Mouse (Mus musculus) midbrain, embryonic 10.5 days (tissue): ENCODE results near the gene Dcst2. TPM values are rescaled to one million over a fixed set of nuclear protein-coding genes. Genes with fewer than 3 reads are reported as not detected.

Experiments
- DNase-seq: peaks from one replicate; pipeline ENCODE4 v3.0.0-alpha.2; 2017; ENCODE audit warnings: low spot score
- H3K27ac ChIP-seq: fragments of 300-500 bp; sonication (generic); replicated peaks from 2 replicates; pipeline ENCODE4 v1.5.1; 2016; ENCODE audit warnings: mild to moderate bottlenecking
- H3K27me3 ChIP-seq: fragments of 300-500 bp; sonication (generic); 2 replicates; pipeline ENCODE4 v1.6.1; 2016; ENCODE audit warnings: low read depth, mild to moderate bottlenecking; ENCODE audit not compliant: poor library complexity, severe bottlenecking
- H3K36me3 ChIP-seq: fragments of 300-500 bp; sonication (generic); 2 replicates; pipeline ENCODE4 v1.6.1; 2016; ENCODE audit warnings: mild to moderate bottlenecking, moderate library complexity
- H3K4me1 ChIP-seq: fragments of 300-500 bp; sonication (generic); 2 replicates; pipeline ENCODE4 v1.6.1; 2016
- H3K4me3 ChIP-seq: fragments of 300-500 bp; sonication (generic); 2 replicates; pipeline ENCODE4 v1.5.1; 2016; ENCODE audit warnings: mild to moderate bottlenecking, moderate library complexity
- H3K9me3 ChIP-seq: fragments of 300-500 bp; sonication (generic); replicated peaks from 2 replicates; pipeline ENCODE4 v1.6.1; 2016; ENCODE audit warnings: mild to moderate bottlenecking
- WGBS: fragments of 180-500 bp; shearing (Covaris S2); methylation state at CpG from one replicate; pipeline ENCODE4 v1.1.7; 2016; 5-methylcytosine and 5-hydroxymethylcytosine counted together
- polyA plus RNA-seq: library from polyadenylated mRNA; unstranded; fragments of >200 nt; fragmentation: Nextera tagmentation; extraction: Ambion mirVana; gene quantifications from 2 replicates; pipeline ENCODE4 v1.2.1, GENCODE M21; 2016

The Dcst2 gene
- polyA plus RNA-seq, 1 experiment from 2014 or later: 0.12 TPM

DNA sequence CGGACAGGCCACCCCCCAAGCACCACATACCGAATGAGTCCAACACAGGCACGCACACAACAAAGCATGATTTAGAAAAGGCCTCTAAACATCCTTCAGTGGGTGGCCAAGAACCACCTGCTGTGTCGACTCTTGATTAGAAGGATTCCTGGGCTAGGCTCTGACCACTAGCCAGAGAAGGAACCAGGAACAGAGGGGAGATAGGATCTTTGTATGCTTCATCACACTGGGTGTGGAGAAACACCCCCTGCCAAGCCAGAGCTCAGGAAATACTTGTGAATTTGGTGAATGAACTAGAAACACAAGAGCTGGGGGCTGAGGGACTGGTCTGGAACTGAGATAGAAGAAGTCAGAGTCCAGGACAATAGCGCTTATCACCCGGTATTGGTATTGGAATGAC lies 25.2 kb upstream of the Dcst2 start:
- Histone ChIP-seq H3K27ac (peak overlapping the region; percentile 96), H3K4me3 (peak overlapping the region; percentile 91), H3K27me3 (peaks cover 49% of the 10 kb centered on the region), H3K4me1 (peaks cover 88% of the 10 kb centered on the region), H3K9me3 (no peaks in the 10 kb centered on the region), H3K36me3 (peaks cover 26% of the 10 kb centered on the region)
- 7% methylated on average over 6 of the region's 6 CpGs for WGBS
- no peak for DNase-seq

DNA sequence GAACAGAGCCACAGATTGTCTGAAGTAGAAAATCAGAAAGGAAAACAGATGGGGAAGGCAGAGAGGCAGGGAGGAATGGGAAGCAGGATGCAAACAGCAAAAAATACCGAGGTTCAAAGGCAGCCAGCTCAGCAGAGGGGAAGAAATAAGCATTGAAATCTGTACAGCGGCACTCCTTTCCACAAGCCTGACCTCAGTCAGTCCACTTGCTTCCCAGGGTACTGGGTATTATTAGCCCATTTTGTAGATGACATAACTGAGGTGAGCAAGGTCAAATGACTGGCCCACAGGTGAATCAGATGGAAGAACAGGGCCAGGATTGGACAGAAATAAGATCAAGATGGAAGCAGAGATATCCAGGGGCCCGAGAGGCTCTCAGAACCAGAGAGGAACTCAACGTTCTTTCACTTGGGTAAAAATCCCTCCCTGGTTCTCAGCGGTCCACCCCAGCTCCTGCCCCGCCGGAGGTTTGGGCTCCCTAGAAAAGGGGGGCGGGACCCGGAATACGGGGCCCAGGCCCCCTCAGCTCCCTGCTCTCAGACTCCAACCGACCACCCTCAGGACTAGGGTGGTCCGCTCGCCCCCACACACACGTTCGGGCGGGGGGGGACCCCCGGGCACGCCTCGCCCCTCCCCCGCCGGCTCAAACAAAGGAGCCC lies 24.6 kb upstream of the Dcst2 start:
- no peaks in the 10 kb centered on the region for H3K9me3 ChIP-seq
- under 1% methylated on average over 20 of the region's 21 CpGs for WGBS
- peaks cover 81% of the 10 kb centered on the region for H3K4me1 ChIP-seq
- H3K27me3 ChIP-seq: peaks cover 45% of the 10 kb centered on the region
- DNase-seq: no peak
- peaks cover 31% of the 10 kb centered on the region for H3K36me3 ChIP-seq
- H3K4me3 ChIP-seq: peak overlapping the region; percentile 91
- peak overlapping the region; percentile 96 for H3K27ac ChIP-seq

DNA sequence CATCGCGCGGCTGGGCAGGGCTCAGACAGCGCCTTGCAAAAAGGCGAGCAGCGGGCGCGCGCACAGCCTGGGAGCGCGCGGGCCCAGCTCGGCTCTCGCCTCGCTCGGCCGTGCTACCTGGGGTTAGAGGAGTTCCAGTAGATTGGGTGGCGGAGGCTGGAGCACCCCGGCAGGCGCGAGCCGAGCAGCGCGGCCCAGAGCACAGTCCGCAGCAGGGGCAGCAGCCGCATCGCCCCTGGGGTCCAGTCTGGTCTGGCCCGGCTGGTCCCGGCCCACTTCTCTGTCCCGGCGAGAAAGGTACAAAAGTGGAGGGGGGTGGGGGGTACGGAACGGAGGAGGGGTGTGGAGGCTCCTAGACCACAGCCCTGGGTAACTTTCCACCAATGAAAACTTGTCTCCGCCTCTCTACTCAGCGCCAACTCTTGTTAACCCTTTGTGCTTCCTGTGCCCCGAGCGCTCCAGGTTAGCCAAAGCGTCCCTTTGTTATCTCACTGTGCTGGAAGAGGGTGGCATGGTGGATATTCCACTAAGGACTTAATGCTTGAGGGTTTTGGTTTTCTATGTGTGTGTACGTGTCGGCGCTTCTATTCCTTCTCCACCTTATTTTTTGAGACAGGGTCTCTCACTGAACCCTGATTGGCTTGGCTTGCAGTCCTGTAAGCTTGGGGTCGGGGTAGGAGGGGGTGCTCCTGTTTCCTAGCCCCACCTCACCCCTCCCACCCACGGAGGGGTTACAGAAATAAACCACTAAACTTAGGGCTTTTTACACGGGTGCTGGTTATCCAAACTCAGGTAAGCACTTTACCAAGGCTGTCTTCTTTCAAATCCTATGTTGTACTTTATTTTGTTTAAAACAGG lies 23.8 kb upstream of the Dcst2 start, which contains the start of gene Efna4:
Efna4 (minus strand) TSS at position 308 of the 858 bp plus-strand sequence.
- Histone ChIP-seq H3K36me3 (peaks cover 36% of the 10 kb centered on the region), H3K27ac (peak within 1 kb of the TSS; percentile 96), H3K4me3 (peak within 1 kb of the TSS; percentile 91), H3K27me3 (peaks cover 37% of the 10 kb centered on the region), H3K4me1 (peaks cover 74% of the 10 kb centered on the region), H3K9me3 (no peaks in the 10 kb centered on the region)
- peak; percentile 84 for DNase-seq
- under 1% methylated on average over 44 of the region's 44 CpGs for WGBS

DNA sequence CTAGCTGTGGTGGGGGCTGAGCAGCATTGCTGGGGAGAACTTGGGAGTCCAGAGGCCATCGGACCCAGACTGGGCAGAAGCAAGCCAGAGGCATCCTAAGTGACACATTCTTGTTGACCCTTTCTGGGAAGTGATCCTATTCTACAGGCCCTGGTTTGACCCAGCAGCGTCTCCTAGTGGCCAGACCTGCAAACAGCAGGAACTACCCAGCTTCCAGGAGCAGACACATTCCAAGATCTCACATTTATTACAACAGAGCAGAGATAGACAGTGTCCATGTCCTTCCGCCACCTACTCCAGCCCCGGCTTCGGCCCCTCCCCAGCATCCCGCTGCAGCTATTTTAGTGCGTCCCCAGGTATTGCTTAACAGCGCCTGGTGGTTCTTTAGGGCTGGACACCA lies 22.4 kb upstream of the Dcst2 start:
- DNase-seq: peak; percentile 88
- WGBS: 27% methylated on average over 8 of the region's 8 CpGs
- no peaks in the 10 kb centered on the region for H3K9me3 ChIP-seq
- peaks cover 62% of the 10 kb centered on the region for H3K4me1 ChIP-seq
- H3K27me3 ChIP-seq: peaks cover 23% of the 10 kb centered on the region
- peak overlapping the region; percentile 91; the same call in 1 of the 2 replicates for H3K4me3 ChIP-seq
- H3K36me3 ChIP-seq: peaks cover 36% of the 10 kb centered on the region
- H3K27ac ChIP-seq: peak overlapping the region; percentile 72; the same call in 1 of the 2 replicates

DNA sequence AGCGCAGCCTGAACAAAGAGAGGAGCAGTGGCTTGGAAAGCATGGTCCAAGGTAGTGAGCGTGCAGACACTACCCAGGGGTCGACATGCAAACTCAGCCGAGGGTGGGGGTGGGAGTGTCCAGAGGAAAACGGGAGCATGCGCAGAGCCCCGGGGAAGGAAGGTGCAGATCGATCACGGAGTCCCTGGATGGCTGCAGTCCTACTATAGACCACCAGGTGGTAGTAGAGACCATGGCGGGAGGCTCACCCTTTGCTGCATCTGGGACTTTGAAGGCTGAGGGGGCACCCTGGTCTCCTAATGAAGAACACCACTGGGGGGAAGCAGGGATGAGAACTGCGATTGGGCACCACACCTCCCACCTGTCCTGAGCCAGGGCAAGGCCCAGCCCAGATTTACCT lies 21.3 kb upstream of the Dcst2 start:
- H3K36me3 ChIP-seq: peaks cover 36% of the 10 kb centered on the region
- 2% methylated on average over 11 of the region's 11 CpGs for WGBS
- H3K9me3 ChIP-seq: no peaks in the 10 kb centered on the region
- H3K27me3 ChIP-seq: peaks cover 12% of the 10 kb centered on the region
- H3K4me3 ChIP-seq: peak overlapping the region; percentile 50
- peaks cover 56% of the 10 kb centered on the region for H3K4me1 ChIP-seq
- peak; percentile 88 for DNase-seq
- peak overlapping the region; percentile 72 for H3K27ac ChIP-seq

DNA sequence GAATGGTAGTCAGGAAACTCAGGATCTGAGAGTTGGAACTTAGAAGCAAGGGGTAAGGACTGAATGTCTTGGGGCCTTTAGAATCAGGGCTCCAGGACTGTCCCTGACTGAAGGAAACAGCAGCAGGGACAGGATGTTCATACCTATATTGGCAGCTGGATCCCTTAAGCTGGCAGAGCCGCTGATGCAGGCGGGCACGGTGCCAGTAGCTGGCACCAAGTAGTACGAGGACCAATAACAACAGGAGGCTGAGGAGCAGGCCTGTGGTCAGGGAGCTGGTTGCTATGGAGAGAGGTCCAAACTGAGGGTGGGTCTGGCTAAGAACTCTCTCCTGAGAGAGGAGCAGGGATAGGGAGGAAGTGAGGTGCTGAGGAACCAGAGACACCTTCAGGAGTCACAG lies 20.0 kb upstream of the Dcst2 start:
- DNase-seq: no peak
- peaks cover 39% of the 10 kb centered on the region for H3K36me3 ChIP-seq
- 93% methylated on average over 4 of the region's 4 CpGs for WGBS
- peaks cover 10% of the 10 kb centered on the region for H3K27me3 ChIP-seq
- H3K4me1 ChIP-seq: peaks cover 42% of the 10 kb centered on the region
- H3K4me3 ChIP-seq: no peak overlapping the region
- H3K9me3 ChIP-seq: no peaks in the 10 kb centered on the region
- H3K27ac ChIP-seq: no peak overlapping the region

DNA sequence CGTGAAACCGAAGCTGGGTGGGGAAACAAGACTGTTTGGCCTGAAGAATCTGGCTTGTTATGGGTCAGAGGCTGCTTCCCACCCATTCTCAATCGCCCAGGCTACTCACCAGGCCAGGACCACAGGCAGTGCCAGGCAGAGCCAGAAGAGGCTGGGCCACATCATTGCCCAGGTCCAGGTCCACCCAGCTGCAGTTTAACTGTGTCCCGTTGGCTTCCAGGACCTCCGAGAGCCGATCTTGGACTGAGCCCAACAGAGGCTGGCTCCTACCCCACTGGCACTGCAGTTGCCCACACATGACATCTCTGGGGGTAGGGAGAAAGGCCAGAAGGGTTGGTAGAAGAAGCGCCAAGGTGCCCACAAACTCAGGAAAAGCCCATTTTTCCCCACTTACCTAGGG lies 18.5 kb upstream of the Dcst2 start:
- Histone ChIP-seq H3K4me3 (no peak overlapping the region), H3K4me1 (peaks cover 32% of the 10 kb centered on the region), H3K27me3 (peaks cover 25% of the 10 kb centered on the region), H3K27ac (no peak overlapping the region; the same call in 1 of the 2 replicates), H3K9me3 (no peaks in the 10 kb centered on the region), H3K36me3 (peaks cover 42% of the 10 kb centered on the region)
- DNase-seq: no peak
- WGBS: 92% methylated on average over 7 of the region's 7 CpGs

DNA sequence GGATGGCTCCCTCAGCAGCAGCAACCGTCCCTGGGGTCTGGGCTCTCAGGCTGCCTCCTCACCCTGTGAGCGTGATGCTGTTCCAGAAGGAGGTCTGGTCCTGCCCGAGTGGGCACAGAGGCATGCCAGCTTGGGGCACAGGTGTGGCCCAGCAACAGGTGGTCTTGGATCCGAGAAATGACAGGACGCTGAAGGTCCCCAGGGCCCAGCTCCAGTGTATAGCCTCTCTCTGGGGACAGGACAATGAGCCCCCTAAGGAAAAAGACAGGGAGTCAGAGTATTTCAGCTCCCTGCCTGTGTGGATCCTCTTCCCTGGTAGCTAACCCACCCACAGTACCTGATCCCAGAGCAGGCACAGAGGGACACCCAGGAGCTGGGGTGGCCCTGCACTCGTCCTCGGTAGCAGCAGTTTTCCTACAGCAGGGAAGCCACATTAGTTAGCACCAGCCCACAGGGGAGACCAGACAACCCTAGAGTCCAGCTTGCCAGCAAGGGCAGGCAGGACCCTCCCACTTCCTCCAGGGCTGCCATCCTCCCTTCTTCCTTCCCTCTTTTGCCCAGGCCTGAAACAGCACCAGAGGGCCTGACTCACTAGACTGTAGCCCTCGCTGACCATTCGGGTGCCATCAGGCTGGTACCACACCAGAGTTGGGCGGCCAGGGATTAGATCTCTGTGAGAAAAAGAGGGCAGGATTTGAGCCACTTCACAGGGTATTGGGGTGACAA lies 14.8 kb upstream of the Dcst2 start:
- Histone ChIP-seq H3K27me3 (peaks cover 47% of the 10 kb centered on the region), H3K9me3 (no peaks in the 10 kb centered on the region), H3K27ac (0 out of 2 replicates have a peak overlapping the region, but pooled peaks have one; percentile 3), H3K36me3 (peaks cover 39% of the 10 kb centered on the region), H3K4me1 (peaks cover 30% of the 10 kb centered on the region), H3K4me3 (no peak overlapping the region)
- no peak for DNase-seq
- 83% methylated on average over 10 of the region's 10 CpGs for WGBS

DNA sequence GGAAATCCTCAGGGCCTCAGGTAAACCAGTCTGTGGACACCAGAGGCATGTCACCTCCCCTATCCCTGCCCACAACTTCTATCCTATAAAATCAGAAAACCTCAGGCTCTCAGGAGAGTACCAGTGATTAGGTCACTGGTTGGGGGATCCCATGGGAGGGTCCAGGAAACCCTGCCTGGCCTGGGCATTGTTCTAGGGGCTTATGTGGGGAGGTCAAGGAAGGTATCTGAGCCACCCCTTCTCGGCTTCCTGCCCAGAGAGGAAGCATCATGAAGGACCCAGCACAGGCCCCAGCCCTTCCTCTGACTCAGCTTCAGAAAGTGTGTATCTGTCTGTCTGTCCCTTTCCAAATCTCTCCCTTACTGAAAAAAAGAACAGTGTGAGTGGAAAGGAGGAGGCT lies 13.9 kb upstream of the Dcst2 start:
- H3K9me3 ChIP-seq: no peaks in the 10 kb centered on the region
- H3K4me1 ChIP-seq: peaks cover 37% of the 10 kb centered on the region
- H3K27ac ChIP-seq: no peak overlapping the region
- H3K27me3 ChIP-seq: peaks cover 56% of the 10 kb centered on the region
- WGBS: 43% methylated on average over 1 of the region's 1 CpGs
- H3K4me3 ChIP-seq: 0 out of 2 replicates have a peak overlapping the region, but pooled peaks have one; percentile 64
- DNase-seq: no peak
- peaks cover 32% of the 10 kb centered on the region for H3K36me3 ChIP-seq

DNA sequence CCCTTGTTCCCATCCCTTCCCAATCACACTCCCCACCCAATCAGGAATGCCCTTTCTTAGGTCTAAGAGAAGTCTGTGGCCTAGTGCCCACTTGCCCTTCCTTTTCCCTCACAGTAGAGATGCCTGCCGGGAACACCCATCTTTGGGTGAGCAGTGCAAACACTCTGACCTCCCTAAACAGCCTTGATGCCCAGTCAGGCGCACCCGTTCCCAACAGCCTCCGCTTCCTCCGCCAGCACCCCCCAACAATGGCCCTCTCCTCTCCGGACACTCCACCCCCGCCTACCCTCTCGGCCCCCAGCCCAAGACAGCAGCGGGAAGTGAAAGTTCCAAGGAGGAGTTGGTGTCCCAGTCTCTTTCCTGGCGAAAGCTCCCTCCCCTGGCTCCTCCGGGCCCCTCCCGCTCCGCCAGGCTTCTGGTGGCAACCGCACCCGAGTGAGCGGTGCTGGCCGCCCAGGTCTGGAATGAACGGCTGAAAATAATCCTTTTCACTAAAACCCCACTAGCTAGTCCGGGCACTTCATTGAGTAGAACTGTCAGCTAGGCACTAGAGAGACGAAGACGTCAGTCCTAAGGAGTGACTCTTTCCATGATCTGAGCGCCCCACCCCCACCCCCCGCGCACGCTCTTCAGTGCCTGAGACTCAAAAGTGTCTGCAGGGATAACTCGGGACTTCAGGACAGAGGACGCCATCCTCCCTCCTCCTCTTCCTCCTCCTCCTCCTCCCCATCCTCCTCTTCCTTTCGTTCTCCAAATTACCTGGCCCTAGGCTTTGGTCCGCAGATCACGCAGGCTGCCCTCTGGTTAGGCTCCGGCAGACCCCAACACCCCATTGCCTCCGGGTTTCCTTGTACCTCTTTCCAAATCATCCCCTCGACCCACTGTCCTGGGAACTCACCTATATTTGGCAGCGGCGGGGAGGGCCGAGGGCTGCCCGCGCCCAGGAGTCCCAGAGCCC lies 12.6 kb upstream of the Dcst2 start:
- peak overlapping the region; percentile 64 for H3K4me3 ChIP-seq
- WGBS: under 1% methylated on average over 38 of the region's 38 CpGs
- H3K4me1 ChIP-seq: peaks cover 37% of the 10 kb centered on the region
- H3K36me3 ChIP-seq: peaks cover 19% of the 10 kb centered on the region; the same call in 1 of the 2 replicates
- H3K27me3 ChIP-seq: peaks cover 59% of the 10 kb centered on the region
- peak; percentile 41 for DNase-seq
- no peaks in the 10 kb centered on the region for H3K9me3 ChIP-seq
- peak overlapping the region; percentile 79 for H3K27ac ChIP-seq

DNA sequence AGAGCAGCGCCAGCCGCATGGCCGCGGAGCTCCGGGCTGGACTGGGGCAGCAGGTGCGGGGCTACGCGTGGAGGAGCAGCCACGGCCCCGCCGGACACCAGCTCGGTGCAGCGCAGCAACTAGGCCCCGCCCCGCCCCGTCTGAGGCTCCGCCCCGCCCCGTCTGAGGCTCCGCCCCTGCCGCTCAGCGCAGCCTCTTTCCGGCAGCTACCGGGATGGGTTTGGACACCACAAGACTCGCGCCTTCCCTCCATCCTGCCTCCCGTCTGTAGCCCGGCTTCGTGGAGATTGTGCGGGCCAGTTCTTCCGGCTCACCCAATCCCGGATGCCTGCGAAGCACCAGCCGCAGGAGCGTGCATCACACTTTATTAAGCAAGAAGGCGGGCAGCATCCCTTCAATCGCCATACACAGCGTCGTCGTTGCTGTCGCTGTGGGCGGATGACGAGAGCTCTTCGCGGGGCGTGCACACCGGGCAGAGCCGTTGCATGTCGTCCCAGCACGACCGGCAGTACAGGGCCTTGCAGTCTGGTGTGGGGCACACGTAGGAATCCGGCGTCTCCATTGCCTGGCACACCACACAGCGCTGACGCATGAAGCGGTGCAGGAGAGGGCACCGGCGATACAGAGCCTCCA lies 11.8 kb upstream of the Dcst2 start, which contains the start of gene Adam15:
Adam15 (minus strand) TSS at position 128 of the 633 bp plus-strand sequence.
- peak; percentile 92 for DNase-seq
- Histone ChIP-seq H3K36me3 (peaks cover 12% of the 10 kb centered on the region; the same call in 1 of the 2 replicates), H3K9me3 (no peaks in the 10 kb centered on the region), H3K4me3 (peak within 1 kb of the TSS; percentile 64), H3K27me3 (peaks cover 59% of the 10 kb centered on the region), H3K4me1 (peaks cover 39% of the 10 kb centered on the region), H3K27ac (peak within 1 kb of the TSS; percentile 79)
- WGBS: 1% methylated on average over 53 of the region's 59 CpGs
